Mouse (Mus musculus) MEL (cell line): ENCODE data around the gene Tgfb1i1. TPM values are rescaled to one million over a fixed set of nuclear protein-coding genes. Genes with fewer than 3 reads are reported as not detected.

Experiments
- DNase-seq: peaks from one replicate; pipeline ENCODE4 v3.0.0; 2011; ENCODE audit warnings: low read depth, low spot score
- H3K27ac ChIP-seq: 2 replicates; pipeline ENCODE4 v1.5.1; 2012; ENCODE audit warnings: low read depth, mild to moderate bottlenecking, control low read depth, low read length, moderate library complexity; ENCODE audit not compliant: control insufficient read depth
- H3K27me3 ChIP-seq, 2 experiments: fragments of 150-350 bp in 1 of 2; sonication (generic) in 1 of 2; 2 replicates each; pipeline ENCODE4 v1.6.1; 2012; ENCODE audit warnings: low read length in 2 of 2, mild to moderate bottlenecking in 2 of 2, improper control_type of control experiment in 1 of 2, moderate library complexity in 1 of 2; ENCODE audit not compliant: insufficient read depth in 2 of 2, control insufficient read depth in 1 of 2
- H3K36me3 ChIP-seq, 2 experiments: 2 replicates each; pipeline ENCODE4 v1.6.1; 2012 to 2014; ENCODE audit warnings: low read length in 2 of 2, improper control_type of control experiment in 1 of 2, inconsistent platforms in 1 of 2, mild to moderate bottlenecking in 1 of 2; ENCODE audit not compliant: insufficient read depth in 2 of 2, control insufficient read depth in 1 of 2
- H3K4me1 ChIP-seq, 2 experiments: fragments of 150-350 bp in 1 of 2; sonication (generic) in 1 of 2; 2 replicates each; pipeline ENCODE4 v1.6.1; 2012; ENCODE audit warnings: low read length in 2 of 2, improper control_type of control experiment in 1 of 2, mild to moderate bottlenecking in 1 of 2; ENCODE audit not compliant: insufficient read depth in 2 of 2, control insufficient read depth in 1 of 2
- H3K4me3 ChIP-seq, 2 experiments: fragments of 150-350 bp in 1 of 2; sonication (generic) in 1 of 2; 2 replicates each; pipeline ENCODE4 v1.5.1; 2012; ENCODE audit warnings: low read depth in 2 of 2, low read length in 2 of 2, mild to moderate bottlenecking in 2 of 2, moderate library complexity in 2 of 2, control low read depth in 1 of 2, improper control_type of control experiment in 1 of 2; ENCODE audit not compliant: control insufficient read depth in 1 of 2, insufficient read depth in 1 of 2
- H3K79me2 ChIP-seq: 2 replicates; pipeline ENCODE4 v1.6.1; 2012; ENCODE audit warnings: mild to moderate bottlenecking, low read length, moderate library complexity; ENCODE audit not compliant: control insufficient read depth, poor library complexity, insufficient read depth
- H3K9ac ChIP-seq: 2 replicates; pipeline ENCODE4 v1.6.1; 2012; ENCODE audit warnings: low read depth, mild to moderate bottlenecking, control low read depth, low read length, moderate library complexity; ENCODE audit not compliant: control insufficient read depth, poor library complexity, severe bottlenecking
- H3K9me3 ChIP-seq: fragments of 150-350 bp; sonication (generic); replicated peaks from 2 replicates; pipeline ENCODE4 v1.6.1; 2012; ENCODE audit warnings: mild to moderate bottlenecking, low read length, improper control_type of control experiment, moderate library complexity; ENCODE audit not compliant: insufficient read depth
- BHLHE40 ChIP-seq: IDR thresholded peaks from 2 replicates; pipeline ENCODE4 v1.6.1; 2012; ENCODE audit warnings: low read depth, mild to moderate bottlenecking, inconsistent platforms, low read length, improper control_type of control experiment, borderline replicate concordance
- CTCF ChIP-seq, 3 experiments: IDR thresholded peaks in 2 of 3; conservative IDR thresholded peaks in 1 of 3; 2 replicates each; pipeline ENCODE4 v1.5.1; 2011 to 2012; ENCODE audit warnings: low read length in 3 of 3, low read depth in 2 of 3, mild to moderate bottlenecking in 2 of 3, improper control_type of control experiment in 1 of 3, inconsistent platforms in 1 of 3, mixed read lengths in 1 of 3, moderate library complexity in 1 of 3; ENCODE audit not compliant: control insufficient read depth in 1 of 3, insufficient read depth in 1 of 3, poor library complexity in 1 of 3, severe bottlenecking in 1 of 3
- E2F4 ChIP-seq: IDR thresholded peaks from 2 replicates; pipeline ENCODE4 v1.6.1; 2011; ENCODE audit warnings: low read depth, low read length, improper control_type of control experiment, borderline replicate concordance
- ELF1 ChIP-seq: IDR thresholded peaks from 2 replicates; pipeline ENCODE4 v1.6.1; 2014; ENCODE audit warnings: low read depth, mild to moderate bottlenecking, inconsistent platforms, low read length, improper control_type of control experiment, moderate library complexity
- EP300 ChIP-seq, 2 experiments: IDR thresholded peaks; 2 replicates each; pipeline ENCODE4 v1.6.1; 2011; ENCODE audit warnings: improper control_type of control experiment in 2 of 2, low read length in 2 of 2, low read depth in 1 of 2, mild to moderate bottlenecking in 1 of 2
- GABPA ChIP-seq: IDR thresholded peaks from 2 replicates; pipeline ENCODE4 v1.6.1; 2012; ENCODE audit warnings: low read depth, mild to moderate bottlenecking, inconsistent platforms, low read length, improper control_type of control experiment, moderate library complexity
- JUND ChIP-seq: IDR thresholded peaks from 2 replicates; pipeline ENCODE4 v1.6.1; 2011; ENCODE audit warnings: low read depth, mild to moderate bottlenecking, improper control_type of control experiment, low read length
- KAT2A ChIP-seq: conservative IDR thresholded peaks from 2 replicates; pipeline ENCODE4 v1.6.1; 2012; ENCODE audit warnings: low read depth, low read length, improper control_type of control experiment, inconsistent platforms
- MAZ ChIP-seq: IDR thresholded peaks from 2 replicates; pipeline ENCODE4 v1.6.1; 2012; ENCODE audit warnings: low read depth, mild to moderate bottlenecking, inconsistent platforms, low read length, improper control_type of control experiment
- MEF2A ChIP-seq: IDR thresholded peaks from 2 replicates; pipeline ENCODE4 v1.6.1; 2014; ENCODE audit warnings: low read depth, mild to moderate bottlenecking, inconsistent platforms, low read length, improper control_type of control experiment; ENCODE audit not compliant: poor library complexity, insufficient replicate concordance, severe bottlenecking; ENCODE audit errors: extremely low read depth
- MXI1 ChIP-seq: IDR thresholded peaks from 2 replicates; pipeline ENCODE4 v1.6.1; 2011; ENCODE audit warnings: mild to moderate bottlenecking, low read depth, low read length, improper control_type of control experiment
- MYC ChIP-seq: IDR thresholded peaks from 2 replicates; pipeline ENCODE4 v1.6.1; 2011; ENCODE audit warnings: low read depth, mild to moderate bottlenecking, low read length, improper control_type of control experiment, moderate library complexity
- NELFE ChIP-seq: IDR thresholded peaks from 2 replicates; pipeline ENCODE4 v1.6.1; 2011; ENCODE audit warnings: low read depth, low read length, improper control_type of control experiment
- NRF1 ChIP-seq: IDR thresholded peaks from 2 replicates; pipeline ENCODE4 v1.6.1; 2014; ENCODE audit warnings: low read depth, mild to moderate bottlenecking, inconsistent platforms, low read length, improper control_type of control experiment, moderate library complexity; ENCODE audit not compliant: poor library complexity, insufficient read depth, severe bottlenecking
- POLR2A ChIP-seq, 2 experiments: IDR thresholded peaks; 2 replicates each; pipeline ENCODE4 v1.6.1; 2011 to 2012; ENCODE audit warnings: low read length in 2 of 2, mild to moderate bottlenecking in 2 of 2, control low read depth in 1 of 2, improper control_type of control experiment in 1 of 2, low read depth in 1 of 2, moderate library complexity in 1 of 2; ENCODE audit not compliant: control insufficient read depth in 1 of 2, insufficient read depth in 1 of 2, poor library complexity in 1 of 2
- RAD21 ChIP-seq: IDR thresholded peaks from 2 replicates; pipeline ENCODE4 v1.6.1; 2011; ENCODE audit warnings: mild to moderate bottlenecking, low read depth, low read length, improper control_type of control experiment
- SMC3 ChIP-seq: IDR thresholded peaks from 2 replicates; pipeline ENCODE4 v1.6.1; 2011; ENCODE audit warnings: low read depth, low read length, improper control_type of control experiment
- TAL1 ChIP-seq: IDR thresholded peaks from 2 replicates; pipeline ENCODE4 v1.6.1; 2012; ENCODE audit warnings: mild to moderate bottlenecking, inconsistent platforms, low read length, moderate library complexity, mixed read lengths
- TCF12 ChIP-seq: IDR thresholded peaks from 2 replicates; pipeline ENCODE4 v1.6.1; 2014; ENCODE audit warnings: low read depth, mild to moderate bottlenecking, inconsistent platforms, low read length, improper control_type of control experiment, moderate library complexity
- USF1 ChIP-seq: IDR thresholded peaks from 2 replicates; pipeline ENCODE4 v1.6.1; 2014; ENCODE audit warnings: low read depth, mild to moderate bottlenecking, inconsistent platforms, low read length, improper control_type of control experiment, moderate library complexity
- ZMIZ1 ChIP-seq: IDR thresholded peaks from 2 replicates; pipeline ENCODE4 v1.6.1; 2012; ENCODE audit warnings: low read depth, mild to moderate bottlenecking, inconsistent platforms, low read length, improper control_type of control experiment, moderate library complexity
- ZNF384 ChIP-seq: IDR thresholded peaks from 2 replicates; pipeline ENCODE4 v1.6.1; 2012; ENCODE audit warnings: low read depth, mild to moderate bottlenecking, inconsistent platforms, low read length, improper control_type of control experiment
- polyA plus RNA-seq, 2 experiments: library from polyadenylated mRNA; stranded (reverse) in 1 of 2; unstranded in 1 of 2; fragments of >175 nt in 1 of 2; fragments of >200 nt in 1 of 2; gene quantifications; 2 replicates each; pipeline versions ENCODE4 v1.2.1 to v1.2.4; 2012; ENCODE audit warnings: low replicate concordance in 2 of 2, low read depth in 1 of 2; ENCODE audit not compliant: insufficient read length in 2 of 2, insufficient read depth in 1 of 2, missing spikeins in 1 of 2
- total RNA-seq: library from RNA; depleted of rRNA; stranded (reverse); fragments of 300-350 nt; gene quantifications from 2 replicates; pipeline ENCODE4 v1.2.3, GENCODE M21; 2012

The Tgfb1i1 gene
- total and polyA plus RNA-seq, 3 experiments, result 0.21 TPM; not detected in 2

GRCm38 (mm10) chr7:128270431-128270850 is 23.8 kb downstream of the Tgfb1i1 start (continued):
- TF ChIP-seq MEF2A, result no peak
- no peak for TF ChIP-seq NELFE
- TF ChIP-seq ELF1, result no peak
- peak; percentile 27 to 42; a peak in 1 of 4 replicates for TF ChIP-seq POLR2A (IDR thresholded peaks at IDR 0.05; ENCODE audit: control insufficient read depth in 1 of 2, insufficient read depth in 1 of 2, low read depth in 1 of 2, low read length in 2 of 2, poor library complexity in 1 of 2)
- TF ChIP-seq SMC3, result peak; percentile 4; the same call in 1 of the 2 replicates
- 0 out of 2 replicates have a peak, but pooled peaks have one; percentile 51 for TF ChIP-seq MYC
- TF ChIP-seq MAZ, result no peak
- TF ChIP-seq USF1, result 0 out of 2 replicates have a peak, but pooled peaks have one; percentile 8
- TF ChIP-seq ZMIZ1, result no peak
- TF ChIP-seq KAT2A, result no peak
- no peak for TF ChIP-seq ZNF384
- peak; percentile 31; the same call in 1 of the 2 replicates for TF ChIP-seq NRF1
- TF ChIP-seq RAD21, result no peak
- TF ChIP-seq TAL1, result no peak; the same call in 1 of the 2 replicates
- peak; percentile 40; the same call in 1 of the 2 replicates for TF ChIP-seq BHLHE40
- 0 out of 2 replicates have a peak, but pooled peaks have one; percentile 70 for TF ChIP-seq MXI1
- TF ChIP-seq, all 39 proteins: peak for 13

- no peak for DNase-seq
- H3K9ac ChIP-seq, result no peak overlapping the region
- TF ChIP-seq E2F4, result no peak
- no peak for TF ChIP-seq ZNF384
- TF ChIP-seq JUND, result no peak
- TF ChIP-seq GABPA, result no peak
- no peak for TF ChIP-seq TCF12
- TF ChIP-seq EP300 (IDR thresholded peaks at IDR 0.05; ENCODE audit: low read depth in 1 of 2, low read length in 2 of 2), result no peak
- TF ChIP-seq CTCF (IDR thresholded peaks at IDR 0.05 in 2 of 3, conservative IDR thresholded peaks at IDR 0.05 in 1 of 3; ENCODE audit: control insufficient read depth in 1 of 3, insufficient read depth in 1 of 3, low read depth in 2 of 3, low read length in 3 of 3, poor library complexity in 1 of 3, severe bottlenecking in 1 of 3), result no peak
- peaks cover 0 to 2% of the 10 kb centered on the region in 2 experiments; a peak in 1 of 4 replicates for H3K36me3 ChIP-seq
- H3K27ac ChIP-seq, result no peak overlapping the region
- H3K4me1 ChIP-seq, result peaks cover 0 to 11% of the 10 kb centered on the region in 2 experiments; a peak in 3 of 4 replicates
- H3K9me3 ChIP-seq, result no peaks in the 10 kb centered on the region
- H3K27me3 ChIP-seq, result no peaks in the 10 kb centered on the region
- H3K79me2 ChIP-seq, result no peaks in the 10 kb centered on the region
- no peak overlapping the region for H3K4me3 ChIP-seq
Observed at GRCm38 (mm10) chr7:128271496-128271895, 24.9 kb downstream of the Tgfb1i1 start.
